Mouse (Mus musculus): ENCODE results near the gene Chp1. TPM values are rescaled to one million over a fixed set of nuclear protein-coding genes. Genes with fewer than 3 reads are reported as not detected.
A peak's percentile ranks its signal among the peaks of the same experiment; 100 is the strongest.

Gene Chp1
- polyA plus RNA-seq, 1 experiment from 2014 or later = 56.1 TPM

DNA sequence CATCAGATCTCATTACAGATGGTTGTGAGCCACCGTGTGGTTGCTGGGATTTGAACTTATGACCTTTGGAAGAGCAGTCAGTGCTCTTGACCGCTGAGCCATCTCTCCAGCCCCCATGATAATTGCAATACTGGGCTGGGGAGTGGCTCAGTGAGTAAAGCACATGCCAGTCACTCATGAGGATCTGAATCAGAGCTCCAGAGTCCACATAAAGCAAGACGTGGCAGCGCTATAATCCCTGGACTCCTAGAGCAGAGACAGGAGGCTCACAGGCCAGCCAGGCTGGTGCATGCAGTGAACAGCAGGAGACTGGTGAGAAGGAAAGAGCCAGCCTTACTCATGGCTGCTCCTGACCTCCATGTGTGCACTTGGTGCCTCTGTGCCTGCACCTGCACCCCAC lies 22.1 kb upstream of the Chp1 start:
- Histone ChIP-seq H3K36me3 (replicated peaks) (no peaks in the 10 kb centered on the region), H3K9me3 (replicated peaks) (no peaks in the 10 kb centered on the region), H3K27ac (replicated peaks) (no peak overlapping the region), H3K27me3 (no peaks in the 10 kb centered on the region), H3K4me1 (replicated peaks) (no peaks in the 10 kb centered on the region), H3K9ac (no peak overlapping the region), H3K4me2 (no peak overlapping the region), H3K4me3 (replicated peaks) (no peak overlapping the region)
- no peak for ATAC-seq (ENCODE audit: insufficient read depth)
- 60% methylated on average over 4 of the region's 4 CpGs for WGBS (ENCODE audit: insufficient replicate concordance)

DNA sequence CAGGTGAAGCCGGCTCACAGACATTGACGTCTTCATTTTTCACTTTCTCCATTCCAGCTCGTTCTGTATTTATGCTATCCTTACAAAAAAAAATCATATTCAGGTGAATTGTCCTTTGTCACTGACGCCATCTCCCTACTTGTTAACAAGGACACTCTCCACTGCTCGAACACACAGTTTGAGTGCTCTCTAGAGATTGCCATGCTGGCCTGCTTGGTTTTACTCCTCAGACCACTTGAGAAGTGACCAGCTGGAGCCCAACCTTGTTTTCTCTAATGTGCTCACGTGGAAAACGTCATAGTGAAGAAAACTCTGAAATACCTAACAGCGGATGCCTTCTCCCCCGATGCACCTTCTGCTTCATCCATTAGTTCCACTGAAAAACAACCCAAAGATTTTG lies 8.7 kb upstream of the Chp1 start:
- Histone ChIP-seq H3K27ac (replicated peaks) (no peak overlapping the region), H3K36me3 (replicated peaks) (no peaks in the 10 kb centered on the region), H3K27me3 (no peaks in the 10 kb centered on the region; the same call in 1 of the 2 replicates), H3K9ac (no peak overlapping the region), H3K9me3 (replicated peaks) (no peaks in the 10 kb centered on the region), H3K4me1 (replicated peaks) (no peaks in the 10 kb centered on the region), H3K4me3 (replicated peaks) (no peak overlapping the region), H3K4me2 (no peak overlapping the region)
- 68% methylated on average over 9 of the region's 9 CpGs for WGBS (ENCODE audit: insufficient replicate concordance)
- no peak for ATAC-seq (ENCODE audit: insufficient read depth)

DNA sequence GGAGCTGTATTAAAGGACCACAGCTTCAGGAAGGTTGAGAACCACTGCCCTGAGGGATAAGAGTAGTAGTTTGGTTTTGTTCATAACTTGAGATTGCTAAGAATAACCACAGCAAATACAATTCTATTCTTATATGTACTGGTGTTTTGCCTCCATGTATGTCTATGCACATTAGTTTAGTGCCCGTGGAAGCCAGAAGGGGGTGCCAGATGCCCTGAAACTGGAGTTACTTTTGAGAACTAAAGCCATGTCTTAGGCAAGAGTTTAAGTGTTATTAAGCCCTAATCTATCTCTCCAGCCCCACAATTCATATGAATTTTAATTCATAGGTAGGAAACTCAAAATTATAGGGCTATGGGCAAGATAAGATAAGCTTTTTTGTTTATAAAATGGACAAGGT lies 5.4 kb upstream of the Chp1 start:
- Histone ChIP-seq H3K27me3 (no peaks in the 10 kb centered on the region; the same call in 1 of the 2 replicates), H3K9me3 (replicated peaks) (no peaks in the 10 kb centered on the region), H3K9ac (no peak overlapping the region), H3K27ac (replicated peaks) (no peak overlapping the region), H3K4me1 (replicated peaks) (peaks cover 11% of the 10 kb centered on the region), H3K4me3 (replicated peaks) (no peak overlapping the region), H3K4me2 (no peak overlapping the region), H3K36me3 (replicated peaks) (no peaks in the 10 kb centered on the region)
- no peak for ATAC-seq (ENCODE audit: insufficient read depth)
- 21% methylated on average over 1 of the region's 1 CpGs for WGBS (ENCODE audit: insufficient replicate concordance)

DNA sequence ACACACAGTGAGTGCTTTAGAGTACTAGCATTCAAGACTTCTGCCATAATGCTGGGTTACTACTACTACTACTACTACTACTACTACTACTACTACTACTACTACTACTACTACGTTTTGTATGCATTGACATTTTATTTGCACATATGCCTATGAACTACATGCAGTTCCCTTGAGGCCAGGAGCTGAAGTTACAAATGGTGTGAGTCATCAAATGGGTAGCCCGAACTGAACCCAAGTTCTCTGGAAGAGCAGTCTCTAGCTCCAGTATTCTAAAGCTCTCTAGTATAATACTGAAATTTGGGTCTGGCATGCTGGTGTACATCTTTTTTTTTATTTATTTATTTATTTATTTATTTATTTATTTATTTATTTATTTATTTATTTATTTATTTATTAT lies 3.8 kb upstream of the Chp1 start:
- WGBS (ENCODE audit: insufficient replicate concordance) = 53% methylated on average over 2 of the region's 2 CpGs

DNA sequence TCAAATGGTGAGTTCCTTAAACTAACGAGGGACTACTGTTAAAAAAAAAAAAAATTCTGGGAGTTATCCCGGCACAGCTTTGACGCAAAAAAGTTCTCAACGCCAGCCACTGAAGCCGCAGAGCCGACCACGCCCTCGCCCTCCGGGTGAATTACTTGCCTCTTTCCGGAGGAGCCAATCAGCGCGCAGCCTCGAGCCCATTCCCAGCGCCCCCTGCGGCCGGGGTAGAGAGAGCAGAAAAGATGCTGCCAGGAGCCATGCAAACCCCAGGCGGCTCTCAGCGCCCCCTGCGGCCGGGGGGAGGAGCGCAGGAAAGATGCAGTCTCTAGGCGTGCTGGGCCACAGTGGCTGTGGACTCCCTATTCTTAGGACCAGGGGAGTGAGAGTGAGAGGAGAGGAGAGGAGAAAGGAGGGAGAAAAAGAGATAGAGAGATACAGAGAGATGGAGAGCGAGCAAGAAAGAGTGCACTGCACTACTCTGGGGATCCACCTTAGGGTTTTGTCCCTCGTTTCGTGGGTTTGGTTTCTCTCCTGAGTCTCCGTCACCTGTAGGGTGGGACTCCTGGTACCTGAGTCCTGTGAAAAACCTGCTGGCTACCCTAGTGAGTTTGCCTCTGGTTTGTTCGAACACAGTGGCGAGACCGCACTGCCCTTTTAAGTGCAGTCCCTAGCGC lies 512 bp upstream of the Chp1 start:
- Histone ChIP-seq H3K9ac (peak overlapping the region; percentile 70), H3K27me3 (no peaks in the 10 kb centered on the region), H3K27ac (replicated peaks) (peak overlapping the region; percentile 95), H3K9me3 (replicated peaks) (no peaks in the 10 kb centered on the region), H3K4me2 (peak overlapping the region; percentile 88), H3K4me3 (replicated peaks) (peak overlapping the region; percentile 83), H3K4me1 (replicated peaks) (peaks cover 39% of the 10 kb centered on the region), H3K36me3 (replicated peaks) (no peaks in the 10 kb centered on the region)
- peak; percentile 80 for ATAC-seq (ENCODE audit: insufficient read depth)
- under 1% methylated on average over 30 of the region's 30 CpGs for WGBS (ENCODE audit: insufficient replicate concordance)

More for the DNA sequence above, 3.8 kb upstream of the Chp1 start:
- H3K9ac ChIP-seq = no peak overlapping the region
- ATAC-seq (ENCODE audit: insufficient read depth) = no peak
- H3K4me3 ChIP-seq (replicated peaks) = no peak overlapping the region
- H3K4me2 ChIP-seq = no peak overlapping the region
- no peaks in the 10 kb centered on the region for H3K36me3 ChIP-seq (replicated peaks)
- H3K9me3 ChIP-seq (replicated peaks) = no peaks in the 10 kb centered on the region
- H3K4me1 ChIP-seq (replicated peaks) = peaks cover 17% of the 10 kb centered on the region
- H3K27me3 ChIP-seq = no peaks in the 10 kb centered on the region
- H3K27ac ChIP-seq (replicated peaks) = no peak overlapping the region

DNA sequence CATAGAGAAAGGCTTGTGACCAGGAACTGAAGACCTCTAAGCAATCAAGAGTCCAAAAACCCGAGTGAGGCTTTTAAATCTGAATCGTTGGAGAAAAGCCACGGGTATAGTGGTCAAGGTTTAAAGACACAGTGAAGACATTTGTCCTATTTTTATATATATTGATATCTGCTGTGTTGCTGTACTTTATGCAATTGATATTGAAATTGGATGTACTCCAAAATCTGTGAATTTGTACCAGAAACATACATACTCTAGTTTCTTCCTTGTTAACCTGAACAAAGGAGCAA lies 819 bp downstream of the Chp1 start:
- 8% methylated on average over 3 of the region's 3 CpGs for WGBS (ENCODE audit: insufficient replicate concordance)
- Histone ChIP-seq H3K4me2 (peak overlapping the region; percentile 88), H3K9me3 (replicated peaks) (no peaks in the 10 kb centered on the region), H3K36me3 (replicated peaks) (no peaks in the 10 kb centered on the region), H3K9ac (peak overlapping the region; percentile 88), H3K4me3 (replicated peaks) (peak overlapping the region; percentile 83), H3K27ac (replicated peaks) (peak overlapping the region; percentile 95), H3K4me1 (replicated peaks) (peaks cover 47% of the 10 kb centered on the region), H3K27me3 (no peaks in the 10 kb centered on the region)
- no peak for ATAC-seq (ENCODE audit: insufficient read depth)

DNA sequence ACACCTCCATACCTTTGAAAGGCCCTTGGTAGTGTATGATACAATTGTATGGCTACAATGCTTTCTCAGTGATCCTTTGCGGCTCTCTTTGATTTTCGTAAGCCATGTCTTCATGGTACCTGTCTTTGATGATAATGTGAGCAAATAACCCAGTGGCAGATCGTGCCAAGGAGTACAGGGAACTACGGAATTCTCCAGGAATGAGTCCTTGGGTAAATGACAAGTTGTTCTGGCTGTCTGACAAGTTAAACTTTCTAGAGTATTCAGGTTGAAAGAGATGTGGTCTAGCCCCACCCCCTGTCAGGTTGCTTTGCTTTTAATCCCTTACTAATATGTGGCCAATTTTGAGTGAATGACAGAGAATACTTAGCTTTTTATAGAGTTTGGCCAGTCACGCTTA lies 1.2 kb downstream of the Chp1 start:
- Histone ChIP-seq H3K9ac (peak overlapping the region; percentile 88), H3K4me3 (replicated peaks) (peak overlapping the region; percentile 83), H3K27me3 (no peaks in the 10 kb centered on the region), H3K4me1 (replicated peaks) (peaks cover 48% of the 10 kb centered on the region), H3K27ac (replicated peaks) (peak overlapping the region; percentile 95), H3K9me3 (replicated peaks) (no peaks in the 10 kb centered on the region), H3K36me3 (replicated peaks) (no peaks in the 10 kb centered on the region), H3K4me2 (peak overlapping the region; percentile 88)
- 77% methylated on average over 5 of the region's 5 CpGs for WGBS (ENCODE audit: insufficient replicate concordance)
- no peak for ATAC-seq (ENCODE audit: insufficient read depth)

DNA sequence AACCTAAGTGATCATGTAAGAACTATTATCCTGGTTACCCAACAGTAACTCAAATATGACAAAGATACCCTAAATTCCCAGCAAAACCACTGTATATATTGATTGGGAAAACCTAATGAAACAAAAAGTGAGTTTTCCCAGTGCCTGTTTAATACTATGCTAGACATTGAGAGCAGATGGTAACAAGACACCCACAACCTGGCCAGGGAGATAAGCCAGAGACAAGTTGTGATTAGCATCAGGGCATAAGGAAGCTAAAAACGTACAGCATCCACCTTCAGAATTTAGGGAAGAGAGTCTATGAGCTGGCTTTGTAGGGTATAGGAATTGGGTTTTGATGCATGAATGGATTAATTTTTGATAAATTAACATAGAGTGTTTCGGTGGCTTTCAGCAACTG lies 2.2 kb downstream of the Chp1 start:
- Histone ChIP-seq H3K4me2 (peak overlapping the region; percentile 88), H3K9ac (0 out of 2 replicates have a peak overlapping the region, but pooled peaks have one; percentile 28), H3K27me3 (no peaks in the 10 kb centered on the region), H3K9me3 (replicated peaks) (no peaks in the 10 kb centered on the region), H3K4me3 (replicated peaks) (peak overlapping the region; percentile 83), H3K27ac (replicated peaks) (peak overlapping the region; percentile 95; the same call in 1 of the 2 replicates), H3K36me3 (replicated peaks) (no peaks in the 10 kb centered on the region), H3K4me1 (replicated peaks) (peaks cover 48% of the 10 kb centered on the region)
- ATAC-seq (ENCODE audit: insufficient read depth) = no peak
- 48% methylated on average over 2 of the region's 2 CpGs for WGBS (ENCODE audit: insufficient replicate concordance)

DNA sequence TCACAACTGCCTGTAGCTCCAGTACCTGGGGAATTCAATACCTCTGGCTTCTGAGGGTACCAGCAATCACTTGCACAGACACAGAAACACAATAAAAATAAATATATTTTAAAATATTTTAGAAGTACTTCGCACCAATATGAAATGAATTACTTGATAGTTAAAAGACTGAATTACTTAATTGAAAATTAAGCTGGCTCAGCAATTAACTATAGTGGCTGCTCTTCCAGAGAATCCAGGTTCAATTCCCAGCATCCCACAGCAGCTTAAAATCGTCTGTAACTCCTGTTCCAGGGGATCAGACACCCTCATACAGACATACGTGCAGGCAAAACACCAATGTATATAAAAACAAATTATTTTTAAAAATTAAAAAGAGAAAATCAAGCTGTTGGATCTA lies 10.5 kb downstream of the Chp1 start:
- Histone ChIP-seq H3K4me1 (replicated peaks) (peaks cover 15% of the 10 kb centered on the region), H3K27ac (replicated peaks) (no peak overlapping the region), H3K9me3 (replicated peaks) (no peaks in the 10 kb centered on the region), H3K4me2 (no peak overlapping the region), H3K27me3 (no peaks in the 10 kb centered on the region), H3K36me3 (replicated peaks) (peaks cover 6% of the 10 kb centered on the region; the same call in 1 of the 2 replicates), H3K9ac (no peak overlapping the region), H3K4me3 (replicated peaks) (no peak overlapping the region)
- 78% methylated on average over 3 of the region's 3 CpGs for WGBS (ENCODE audit: insufficient replicate concordance)
- no peak for ATAC-seq (ENCODE audit: insufficient read depth)

DNA sequence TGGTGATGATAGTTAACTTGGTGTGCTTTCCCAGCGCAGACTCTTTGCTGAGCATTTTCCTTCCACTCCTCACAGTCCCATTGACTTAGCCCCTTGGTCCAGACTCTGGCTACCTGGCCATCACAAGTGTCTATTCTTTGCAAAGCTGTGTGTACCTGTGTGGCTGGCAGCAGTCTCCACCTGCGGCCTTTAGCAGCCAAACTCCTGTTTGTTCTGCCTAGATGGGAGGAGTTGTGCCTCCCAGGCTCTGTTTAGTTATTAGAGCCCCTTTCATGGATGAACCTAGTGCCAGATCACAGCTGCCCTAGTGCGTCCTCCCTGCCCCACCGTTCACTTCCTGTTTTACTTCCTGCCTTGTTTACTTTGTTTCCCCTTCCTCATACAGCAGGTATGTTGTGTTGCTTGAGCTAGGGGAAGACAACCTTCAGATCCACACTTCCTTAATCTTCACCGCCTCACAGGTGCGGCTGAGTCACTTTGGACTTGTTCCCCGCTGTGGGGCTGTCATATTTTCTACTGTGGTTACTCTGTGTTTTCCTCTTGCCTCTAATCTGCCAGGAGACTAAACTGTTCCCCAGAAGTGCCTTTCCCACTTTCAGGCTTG lies 11.3 kb downstream of the Chp1 start:
- 41% methylated on average over 7 of the region's 7 CpGs for WGBS (ENCODE audit: insufficient replicate concordance)
- peak; percentile 49 for ATAC-seq (ENCODE audit: insufficient read depth)

DNA sequence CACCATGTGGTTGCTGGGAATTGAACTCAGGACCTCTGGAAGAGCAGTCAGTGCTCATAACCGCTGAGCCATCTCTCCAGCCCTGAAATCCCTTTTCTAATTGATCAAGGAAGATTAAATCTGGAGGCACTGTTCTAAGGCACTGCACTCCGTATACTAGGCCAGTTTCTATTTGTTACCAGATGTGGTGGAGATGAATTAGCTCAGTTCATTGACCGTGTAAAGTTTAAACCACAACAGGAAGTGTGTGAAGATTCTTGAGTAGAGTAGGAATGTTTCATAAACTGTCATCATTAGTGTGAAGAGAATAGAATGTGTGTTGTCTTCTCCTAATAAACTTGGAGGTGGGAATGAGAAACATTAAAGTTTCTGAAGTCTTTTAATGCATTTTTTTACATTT lies 14.3 kb downstream of the Chp1 start:
- Histone ChIP-seq H3K36me3 (replicated peaks) (peaks cover 20% of the 10 kb centered on the region; the same call in 1 of the 2 replicates), H3K9me3 (replicated peaks) (no peaks in the 10 kb centered on the region), H3K4me2 (no peak overlapping the region), H3K4me3 (replicated peaks) (no peak overlapping the region), H3K27me3 (no peaks in the 10 kb centered on the region), H3K27ac (replicated peaks) (no peak overlapping the region), H3K9ac (no peak overlapping the region), H3K4me1 (replicated peaks) (peaks cover 18% of the 10 kb centered on the region)
- ATAC-seq (ENCODE audit: insufficient read depth) = no peak
- 42% methylated on average over 3 of the region's 3 CpGs for WGBS (ENCODE audit: insufficient replicate concordance)

More for the DNA sequence above, 11.3 kb downstream of the Chp1 start:
- Histone ChIP-seq H3K36me3 (replicated peaks) (peaks cover 12% of the 10 kb centered on the region; the same call in 1 of the 2 replicates), H3K27me3 (no peaks in the 10 kb centered on the region), H3K4me1 (replicated peaks) (peaks cover 11% of the 10 kb centered on the region), H3K4me3 (replicated peaks) (no peak overlapping the region), H3K9ac (no peak overlapping the region), H3K4me2 (0 out of 2 replicates have a peak overlapping the region, but pooled peaks have one; percentile 10), H3K9me3 (replicated peaks) (no peaks in the 10 kb centered on the region), H3K27ac (replicated peaks) (peak overlapping the region; percentile 45; the same call in 1 of the 2 replicates)

Measured in liver, embryonic 15.5 days (tissue).